Mouse (Mus musculus) B cell, adult 2 months (primary cell): ENCODE measurements around the gene Smyd3.

Experiments used
- DNase-seq, 2 experiments: peaks; one replicate each; pipeline ENCODE4 v3.0.0; 2022

Smyd3 gene

GRCm38 (mm10) chr1:179282821-179283220 lies 235.0 kb downstream of the Smyd3 start:
- no peak for DNase-seq

- no peak for DNase-seq
Observed at GRCm38 (mm10) chr1:179281401-179282121, 236.3 kb downstream of the Smyd3 start.

- DNase-seq = no peak
Observed at GRCm38 (mm10) chr1:179279116-179279515, 238.7 kb downstream of the Smyd3 start.

- DNase-seq = no peak
Observed at GRCm38 (mm10) chr1:179277346-179277745, 240.5 kb downstream of the Smyd3 start.

- DNase-seq = no peak
Observed at GRCm38 (mm10) chr1:179276866-179277265, 241.0 kb downstream of the Smyd3 start.

GRCm38 (mm10) chr1:179272926-179273325 lies 244.9 kb downstream of the Smyd3 start:
- no peak for DNase-seq

GRCm38 (mm10) chr1:179272351-179272750 lies 245.5 kb downstream of the Smyd3 start:
- no peak for DNase-seq

GRCm38 (mm10) chr1:179266936-179267335 lies 250.9 kb downstream of the Smyd3 start:
- no peak for DNase-seq

GRCm38 (mm10) chr1:179261496-179261966 lies 256.3 kb downstream of the Smyd3 start:
- DNase-seq = no peak

- no peak for DNase-seq
Observed at GRCm38 (mm10) chr1:179255826-179256512, 261.9 kb downstream of the Smyd3 start.

- DNase-seq = no peak
Observed at GRCm38 (mm10) chr1:179254531-179254930, 263.3 kb downstream of the Smyd3 start.

- no peak for DNase-seq
Observed at GRCm38 (mm10) chr1:179252611-179253010, 265.2 kb downstream of the Smyd3 start.

- DNase-seq = no peak
Observed at GRCm38 (mm10) chr1:179250388-179250787, 267.5 kb downstream of the Smyd3 start.

GRCm38 (mm10) chr1:179243554-179243953 lies 274.3 kb downstream of the Smyd3 start:
- no peak for DNase-seq

- DNase-seq = no peak
Observed at GRCm38 (mm10) chr1:179240663-179241279, 277.1 kb downstream of the Smyd3 start.

GRCm38 (mm10) chr1:179238639-179239038 lies 279.2 kb downstream of the Smyd3 start:
- DNase-seq = no peak

GRCm38 (mm10) chr1:179237989-179238388 lies 279.9 kb downstream of the Smyd3 start:
- peak; percentile 11 to 13 for DNase-seq

- DNase-seq = no peak
Observed at GRCm38 (mm10) chr1:179236217-179236840, 281.5 kb downstream of the Smyd3 start.

- DNase-seq = peak; percentile 70 to 72
Observed at GRCm38 (mm10) chr1:179231777-179232661, 285.8 kb downstream of the Smyd3 start.

GRCm38 (mm10) chr1:179229515-179229914 lies 288.3 kb downstream of the Smyd3 start:
- peak; percentile 13 to 18 for DNase-seq

GRCm38 (mm10) chr1:179220290-179220689 lies 297.6 kb downstream of the Smyd3 start:
- DNase-seq = no peak

GRCm38 (mm10) chr1:179218061-179218460 lies 299.8 kb downstream of the Smyd3 start:
- no peak for DNase-seq
